Mouse (Mus musculus): ENCODE results near the gene Sult1b1.

Gene Sult1b1

GRCm38 (mm10) chr5:87482160-87482559 lies 55.8 kb downstream of the Sult1b1 start, which contains the start of gene Ugt2a2:
Ugt2a2 (minus strand) TSS chr5:87482260.
- in situ Hi-C loops (cut with MboI; ENCODE audit: low pct_unique_long_range_greater_than_20kb in 1 of 2, low sequenced_read_pairs in 2 of 2, unreplicated experiment in 1 of 2) = no loop called here

All from mouse embryonic stem cell (cell line).